9 mouse cellular contexts compared by ENCODE assay signal in the genomic region with DNA sequence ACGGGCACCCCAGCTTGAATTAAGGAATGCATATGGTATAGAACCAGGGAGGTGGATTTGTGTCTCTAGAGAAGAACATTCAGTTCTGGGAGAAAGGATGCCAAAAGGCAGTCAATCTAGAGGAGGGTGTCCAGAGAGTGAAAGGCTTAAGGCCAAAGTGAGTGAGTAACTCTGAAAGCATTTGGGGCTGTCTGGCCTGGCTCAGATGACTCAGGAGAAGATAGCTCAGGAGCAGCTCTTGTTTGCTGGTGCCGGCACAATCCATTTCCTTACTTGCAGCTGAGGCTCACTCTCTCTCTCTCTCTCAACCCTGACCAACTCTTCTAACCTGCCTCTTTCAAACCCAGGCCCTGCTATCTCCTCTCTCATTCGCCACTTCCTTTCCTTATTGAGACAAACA. TPM values are rescaled to one million over a fixed set of nuclear protein-coding genes. Genes with fewer than 3 reads are reported as not detected.
DNase-seq lines count a peak whose midpoint lies in the region; ATAC-seq and TF ChIP-seq lines count a peak whose summit lies in the region.
"Had no signal": no experiment of that assay in that cellular context is flagged by ENCODE, and none has a peak within 500 bp of the region (broad histone marks: within the 10 kb centered on the region; RNA-seq: fewer than 3 reads in every experiment).

No protein-coding gene starts in this region.

- ATAC-seq in Patski = peak; percentile 92
- ATAC-seq in embryonic facial prominence, embryonic 14.5 days (ENCODE audit: low read depth) = no peak
- no peak for ATAC-seq in monocyte, adult 5-6 weeks (replicated peaks; ENCODE audit: insufficient number of reproducible peaks, low FRiP score, low TSS enrichment, poor library complexity, severe bottlenecking)
- ATAC-seq: forebrain, postnatal 0 days had no signal

- TF ChIP-seq CTCF in Patski (IDR thresholded peaks at IDR 0.05) = no peak

- H3K4me3 ChIP-seq in embryonic facial prominence, embryonic 14.5 days (ENCODE audit: low read depth, low read length) = no peak overlapping the region
- H3K4me3 ChIP-seq: limb, embryonic 15.5 days had no signal

- CTCF ChIA-PET in Patski (lab: Charles Lee) = interaction anchor here (0.8 to 2.4 kb wide), 4 partner anchors 9 to 21 kb away, joined by 3 to 8 read pairs (median 4); no protein-coding TSS in a partner anchor

- WGBS in embryonic facial prominence, embryonic 14.5 days = 57% methylated on average over 3 of the region's 3 CpGs

- in situ Hi-C loops in Patski (cut with MboI; ENCODE audit: low pct_unique_long_range_greater_than_20kb) = no loop called here

- H3K27ac ChIP-seq in embryonic facial prominence, embryonic 14.5 days (replicated peaks; ENCODE audit: low read depth, low read length) = no peak overlapping the region
- H3K27ac ChIP-seq: limb, embryonic 15.5 days had no signal

- no peaks in the 10 kb centered on the region for H3K27me3 ChIP-seq in Patski
- no peaks in the 10 kb centered on the region for H3K27me3 ChIP-seq in embryonic facial prominence, embryonic 14.5 days (replicated peaks; ENCODE audit: control insufficient read depth, insufficient read depth, low read length)
- H3K27me3 ChIP-seq: limb, embryonic 15.5 days had no signal

- no peaks in the 10 kb centered on the region for H3K9me3 ChIP-seq in embryonic facial prominence, embryonic 14.5 days (ENCODE audit: control insufficient read depth, low read length)
- H3K9me3 ChIP-seq: limb, embryonic 15.5 days had no signal

- peak; percentile 78 for DNase-seq in Patski (ENCODE audit: low read depth, low spot score)
- peak; percentile 40 for DNase-seq in embryonic facial prominence, embryonic 14.5 days (ENCODE audit: low spot score)
- peak; percentile 42 to 53 for DNase-seq in heart, postnatal 14 days
- peak; percentile 63 for DNase-seq in lung, postnatal 36 days
- no peak for DNase-seq in layer of hippocampus, adult 9-11 months
- DNase-seq in retina, postnatal 1 day = no peak
- DNase-seq: forebrain, postnatal 0 days had no signal

- no peaks in the 10 kb centered on the region for H3K36me3 ChIP-seq in embryonic facial prominence, embryonic 14.5 days (ENCODE audit: control insufficient read depth, insufficient read depth, low read length)
- H3K36me3 ChIP-seq: limb, embryonic 15.5 days had no signal

- intact Hi-C loops in heart, postnatal 14 days (cut with DNase I) = no loop called here

- H3K9ac ChIP-seq in embryonic facial prominence, embryonic 14.5 days (ENCODE audit: low read depth, low read length) = no peak overlapping the region
- H3K9ac ChIP-seq: forebrain, postnatal 0 days; limb, embryonic 15.5 days had no signal

- H3K4me1 ChIP-seq in embryonic facial prominence, embryonic 14.5 days (ENCODE audit: control insufficient read depth, insufficient read depth, low read length) = peaks cover 21% of the 10 kb centered on the region

- POLR2A ChIA-PET in Patski (lab: Charles Lee) = interaction anchor here (0.6 kb wide), 1 partner anchor 1289 kb away, joined by 8 read pairs; no protein-coding TSS in a partner anchor

- no peak overlapping the region for H3K4me2 ChIP-seq in embryonic facial prominence, embryonic 14.5 days (ENCODE audit: low read depth, low read length)
- H3K4me2 ChIP-seq: limb, embryonic 15.5 days had no signal

RNA-seq across cellular contexts. Expression of gene Tnrc6a, which starts 13.6 kb away (rescaled TPM):
- polyA plus RNA-seq in Patski (2021) = 34.1 TPM
- polyA plus RNA-seq in embryonic facial prominence, embryonic 14.5 days (2014; fragmentation: Nextera tagmentation; extraction: Ambion mirVana) = 35.6 and 38.2 TPM in 2 replicates
- 10 to 100 TPM; 42.7 to 45.6 TPM for total RNA-seq in heart, postnatal 14 days (2021)
- total RNA-seq in monocyte, adult 5-6 weeks (2017) = 66.6 to 90.5 TPM (median 70.1 TPM) in 3 replicates

Comparison
In these comparisons a context has a peak if more than half of its experiments do, and no peak if none do; other contexts are left out.
1. DNase-seq: peak in Patski (single experiment), embryonic facial prominence, embryonic 14.5 days (single experiment), heart, postnatal 14 days (2 of 2) and lung, postnatal 36 days (single experiment); none in layer of hippocampus, adult 9-11 months (single experiment) and retina, postnatal 1 day (single experiment).